Mouse (Mus musculus) myocyte (in vitro differentiated cells): ENCODE measurements around the gene Ccdc188.

Experiments used
- E2F4 ChIP-seq: IDR thresholded peaks from one replicate; pipeline ENCODE4 v1.6.1; 2011; ENCODE audit warnings: mild to moderate bottlenecking, control low read depth, moderate library complexity; ENCODE audit not compliant: insufficient read depth
- MAX ChIP-seq: IDR thresholded peaks from one replicate; pipeline ENCODE4 v1.6.1; 2011; ENCODE audit warnings: low read depth, mild to moderate bottlenecking, control low read depth
- MYOD1 ChIP-seq, 3 experiments: IDR thresholded peaks; one replicate each; pipeline ENCODE4 v1.6.1; 2011; ENCODE audit warnings: control low read depth in 2 of 3, low read depth in 2 of 3, mild to moderate bottlenecking in 2 of 3, moderate library complexity in 1 of 3; ENCODE audit not compliant: insufficient read length in 2 of 3, control insufficient read depth in 1 of 3
- POLR2A ChIP-seq: IDR thresholded peaks from one replicate; pipeline ENCODE4 v1.6.1; 2011; ENCODE audit warnings: low read depth, mild to moderate bottlenecking, control low read depth, moderate library complexity; ENCODE audit not compliant: insufficient read length
- USF1 ChIP-seq: IDR thresholded peaks from one replicate; pipeline ENCODE4 v1.6.1; 2011; ENCODE audit warnings: low read depth, mild to moderate bottlenecking, control low read depth, moderate library complexity

- TF ChIP-seq MAX: no peak
- TF ChIP-seq POLR2A: no peak
- TF ChIP-seq E2F4: no peak
- TF ChIP-seq USF1: no peak
- TF ChIP-seq MYOD1 (IDR thresholded peaks at IDR 0.05; ENCODE audit: control insufficient read depth in 1 of 3, insufficient read length in 2 of 3, low read depth in 2 of 3): no peak
Measured at GRCm38 (mm10) chr16:18172266-18172855, 45.3 kb upstream of the Ccdc188 start.
